In genomic region chr8:108900541-108900940, GRCm38 (mm10) we compare ENCODE assay signal across 12 mouse cellular contexts.
DNase-seq lines count a peak whose midpoint lies in the region; ATAC-seq and TF ChIP-seq lines count a peak whose summit lies in the region.
"Had no signal": no experiment of that assay in that cellular context is flagged by ENCODE, and none has a peak within 500 bp of the region (broad histone marks: within the 10 kb centered on the region; RNA-seq: fewer than 3 reads in every experiment).

No protein-coding gene starts in this region.

- H3K4me2 ChIP-seq in heart, embryonic 13.5 days = peak overlapping the region; percentile 30; the same call in 1 of the 2 replicates
- H3K4me2 ChIP-seq in lung, postnatal 0 days (replicated peaks; ENCODE audit: low read depth, low read length) = no peak overlapping the region
- peak overlapping the region; percentile 2; the same call in 1 of the 2 replicates for H3K4me2 ChIP-seq in hindbrain, embryonic 14.5 days (replicated peaks)
- H3K4me2 ChIP-seq in neural tube, embryonic 13.5 days = no peak overlapping the region

- H3K4me3 ChIP-seq in heart, embryonic 13.5 days = no peak overlapping the region
- no peak overlapping the region for H3K4me3 ChIP-seq in lung, postnatal 0 days (ENCODE audit: low read depth, low read length)
- no peak overlapping the region for H3K4me3 ChIP-seq in hindbrain, embryonic 14.5 days (replicated peaks; ENCODE audit: low read length)
- H3K4me3 ChIP-seq in neural tube, embryonic 13.5 days = no peak overlapping the region

- no peaks in the 10 kb centered on the region for H3K9me3 ChIP-seq in heart, embryonic 13.5 days
- no peaks in the 10 kb centered on the region for H3K9me3 ChIP-seq in lung, postnatal 0 days (ENCODE audit: low read length)
- no peaks in the 10 kb centered on the region for H3K9me3 ChIP-seq in hindbrain, embryonic 14.5 days (ENCODE audit: control insufficient read depth, low read length)
- H3K9me3 ChIP-seq in neural tube, embryonic 13.5 days = no peaks in the 10 kb centered on the region

- 34% methylated on average over 10 of the region's 10 CpGs for WGBS in heart, embryonic 13.5 days
- 24% methylated on average over 10 of the region's 10 CpGs for WGBS in lung, postnatal 0 days
- 17% methylated on average over 10 of the region's 10 CpGs for WGBS in hindbrain, embryonic 14.5 days
- WGBS in neural tube, embryonic 13.5 days = 16% methylated on average over 10 of the region's 10 CpGs

- ATAC-seq in heart, embryonic 13.5 days (ENCODE audit: extremely low read depth, insufficient number of reproducible peaks, low FRiP score, low TSS enrichment) = no peak
- ATAC-seq in lung, postnatal 0 days = no peak
- ATAC-seq in hindbrain, embryonic 14.5 days (ENCODE audit: low FRiP score) = no peak
- ATAC-seq in neural tube, embryonic 13.5 days (ENCODE audit: low read depth) = no peak
- no peak for ATAC-seq in erythroid progenitor cell, adult 5-6 weeks (replicated peaks; ENCODE audit: low FRiP score, poor library complexity, severe bottlenecking)
- ATAC-seq: activated CD4-positive, CD25-positive, alpha-beta regulatory T cell, adult 4 months had no signal

- H3K27ac ChIP-seq in heart, embryonic 13.5 days (replicated peaks) = peak overlapping the region; percentile 67
- peak overlapping the region; percentile 16; the same call in 1 of the 2 replicates for H3K27ac ChIP-seq in lung, postnatal 0 days (ENCODE audit: low read length)
- peak overlapping the region; percentile 33 for H3K27ac ChIP-seq in hindbrain, embryonic 14.5 days
- H3K27ac ChIP-seq in neural tube, embryonic 13.5 days (replicated peaks) = peak overlapping the region; percentile 63

- H3K27me3 ChIP-seq in heart, embryonic 13.5 days (replicated peaks) = no peaks in the 10 kb centered on the region
- H3K27me3 ChIP-seq in lung, postnatal 0 days (replicated peaks; ENCODE audit: insufficient read depth, low read length) = no peaks in the 10 kb centered on the region
- H3K27me3 ChIP-seq in hindbrain, embryonic 14.5 days (ENCODE audit: control insufficient read depth, insufficient read depth, low read length) = no peaks in the 10 kb centered on the region
- H3K27me3 ChIP-seq in neural tube, embryonic 13.5 days = no peaks in the 10 kb centered on the region

- H3K9ac ChIP-seq in heart, embryonic 13.5 days = peak overlapping the region; percentile 25; the same call in 1 of the 2 replicates
- H3K9ac ChIP-seq in lung, postnatal 0 days (replicated peaks; ENCODE audit: low read depth) = 0 out of 2 replicates have a peak overlapping the region, but pooled peaks have one; percentile 8
- 0 out of 2 replicates have a peak overlapping the region, but pooled peaks have one; percentile 22 for H3K9ac ChIP-seq in hindbrain, embryonic 14.5 days
- peak overlapping the region; percentile 49 for H3K9ac ChIP-seq in neural tube, embryonic 13.5 days

- peaks cover 65% of the 10 kb centered on the region for H3K4me1 ChIP-seq in heart, embryonic 13.5 days
- peaks cover 35% of the 10 kb centered on the region for H3K4me1 ChIP-seq in lung, postnatal 0 days (ENCODE audit: insufficient read depth, low read depth, low read length)
- H3K4me1 ChIP-seq in hindbrain, embryonic 14.5 days (replicated peaks; ENCODE audit: control insufficient read depth, insufficient read depth, low read length) = peaks cover 75% of the 10 kb centered on the region
- H3K4me1 ChIP-seq in neural tube, embryonic 13.5 days (replicated peaks) = peaks cover 96% of the 10 kb centered on the region

- TF ChIP-seq CTCF in lung, postnatal 0 days (IDR thresholded peaks at IDR 0.05) = no peak

- no peak for DNase-seq in heart, postnatal 10 days
- DNase-seq in lung, postnatal 0 days (ENCODE audit: low spot score) = peak; percentile 49
- no peak for DNase-seq in lung, postnatal 4 days
- no peak for DNase-seq in hindbrain, embryonic 14.5 days (ENCODE audit: low spot score)
- no peak for DNase-seq in adrenal gland, adult (ENCODE audit: inconsistent age in 2 of 2, low spot score in 1 of 2)
- DNase-seq: cerebellum, postnatal 10 days; layer of hippocampus, postnatal 36 days; thymus, adult 18-20 months had no signal

- no peaks in the 10 kb centered on the region for H3K36me3 ChIP-seq in heart, embryonic 13.5 days
- H3K36me3 ChIP-seq in lung, postnatal 0 days (ENCODE audit: insufficient read depth, low read length) = no peaks in the 10 kb centered on the region
- no peaks in the 10 kb centered on the region for H3K36me3 ChIP-seq in hindbrain, embryonic 14.5 days (replicated peaks; ENCODE audit: control insufficient read depth, insufficient read depth)
- no peaks in the 10 kb centered on the region for H3K36me3 ChIP-seq in neural tube, embryonic 13.5 days

- intact Hi-C loops in heart, postnatal 10 days (cut with DNase I) = no loop called here

- no peak for TF ChIP-seq EP300 in lung, postnatal 0 days (IDR thresholded peaks at IDR 0.05)

Comparison
In these comparisons a context has a peak if more than half of its experiments do, and no peak if none do; other contexts are left out.
1. H3K27ac ChIP-seq: peak in every context shown above with its lines; median percentile 67 in heart, embryonic 13.5 days; 63 in neural tube, embryonic 13.5 days; 33 in hindbrain, embryonic 14.5 days; 16 in lung, postnatal 0 days.
2. H3K4me2 ChIP-seq: peak in heart, embryonic 13.5 days (single experiment) and hindbrain, embryonic 14.5 days (single experiment); none in lung, postnatal 0 days (single experiment) and neural tube, embryonic 13.5 days (single experiment).
3. Peak in every context shown above with its lines, with median percentiles within 50 percentile points of each other: H3K9ac ChIP-seq.